Mouse (Mus musculus) liver, adult (tissue): ENCODE measurements around the gene Retreg1.

Experiments
- GATA4 ChIP-seq: IDR thresholded peaks from 2 replicates; pipeline ENCODE4 v1.6.1; 2014; ENCODE audit warnings: mild to moderate bottlenecking, low read length; ENCODE audit not compliant: insufficient replicate concordance

The Retreg1 gene

GRCm38 (mm10) chr15:25933685-25934108 lies 90.7 kb downstream of the Retreg1 start:
- no peak for TF ChIP-seq GATA4

GRCm38 (mm10) chr15:25934411-25934810 lies 91.4 kb downstream of the Retreg1 start:
- TF ChIP-seq GATA4 = no peak

- TF ChIP-seq GATA4 = no peak
Measured at GRCm38 (mm10) chr15:25938496-25938895, 95.5 kb downstream of the Retreg1 start.

- TF ChIP-seq GATA4 = no peak
Measured at GRCm38 (mm10) chr15:25940397-25941377, 97.7 kb downstream of the Retreg1 start.

- TF ChIP-seq GATA4 = no peak
Measured at GRCm38 (mm10) chr15:25941514-25941913, 98.5 kb downstream of the Retreg1 start.

GRCm38 (mm10) chr15:25942415-25942814 lies 99.4 kb downstream of the Retreg1 start:
- no peak for TF ChIP-seq GATA4

GRCm38 (mm10) chr15:25943386-25944137 lies 100.6 kb downstream of the Retreg1 start:
- no peak for TF ChIP-seq GATA4

- TF ChIP-seq GATA4 = no peak
Measured at GRCm38 (mm10) chr15:25945224-25945623, 102.2 kb downstream of the Retreg1 start.

GRCm38 (mm10) chr15:25946482-25946881 lies 103.5 kb downstream of the Retreg1 start:
- no peak for TF ChIP-seq GATA4

- no peak for TF ChIP-seq GATA4
Measured at GRCm38 (mm10) chr15:25947383-25947782, 104.4 kb downstream of the Retreg1 start.

- no peak for TF ChIP-seq GATA4
Measured at GRCm38 (mm10) chr15:25948257-25949223, 105.6 kb downstream of the Retreg1 start.

GRCm38 (mm10) chr15:25949696-25950095 lies 106.7 kb downstream of the Retreg1 start:
- TF ChIP-seq GATA4 = no peak

- no peak for TF ChIP-seq GATA4
Measured at GRCm38 (mm10) chr15:25950584-25950983, 107.6 kb downstream of the Retreg1 start.

- TF ChIP-seq GATA4 = no peak
Measured at GRCm38 (mm10) chr15:25951037-25951436, 108.1 kb downstream of the Retreg1 start.

- TF ChIP-seq GATA4 = no peak
Measured at GRCm38 (mm10) chr15:25956001-25956400, 113.0 kb downstream of the Retreg1 start.
